Mouse (Mus musculus) CH12.LX (cell line): Measurements from ENCODE around the gene Gm3646. TPM values are rescaled to one million over a fixed set of nuclear protein-coding genes. Genes with fewer than 3 reads are reported as not detected.

Source experiments
- DNase-seq: peaks from one replicate; pipeline ENCODE4 v3.0.0-alpha.2; 2013; ENCODE audit errors: extremely low read depth
- H3K27ac ChIP-seq: 2 replicates; pipeline ENCODE4 v1.5.1; 2012; ENCODE audit warnings: low read depth, mild to moderate bottlenecking, control low read depth, moderate library complexity; ENCODE audit not compliant: insufficient read depth
- H3K27me3 ChIP-seq: replicated peaks from 2 replicates; pipeline ENCODE3; 2012; ENCODE audit warnings: inconsistent platforms
- H3K36me3 ChIP-seq, 2 experiments: replicated peaks in 1 of 2; 2 replicates each; pipeline versions ENCODE3 to v1.6.1; 2012; ENCODE audit warnings: inconsistent platforms in 1 of 2, low read length in 1 of 2, mild to moderate bottlenecking in 1 of 2, mixed read lengths in 1 of 2, moderate library complexity in 1 of 2; ENCODE audit not compliant: control insufficient read depth in 1 of 2, insufficient read depth in 1 of 2
- H3K4me1 ChIP-seq, 2 experiments: 2 replicates each; pipeline ENCODE4 v1.6.1; 2012; ENCODE audit warnings: inconsistent platforms in 1 of 2, moderate library complexity in 1 of 2; ENCODE audit not compliant: insufficient read depth in 2 of 2, control insufficient read depth in 1 of 2
- H3K4me2 ChIP-seq: 2 replicates; pipeline ENCODE4 v1.6.1; 2012; ENCODE audit warnings: low read depth, mild to moderate bottlenecking, control low read depth; ENCODE audit not compliant: poor library complexity, insufficient read depth, severe bottlenecking
- H3K4me3 ChIP-seq, 3 experiments: fragments of 150-350 bp in 1 of 3; sonication (generic) in 1 of 3; replicated peaks in 1 of 3; 2 replicates each; pipeline versions ENCODE3 to v1.5.1; 2011 to 2012; ENCODE audit warnings: low read depth in 2 of 3, low read length in 2 of 3, mild to moderate bottlenecking in 2 of 3, moderate library complexity in 2 of 3, control low read depth in 1 of 3, improper control_type of control experiment in 1 of 3, inconsistent platforms in 1 of 3, mixed read lengths in 1 of 3; ENCODE audit not compliant: poor library complexity in 1 of 3
- H3K79me2 ChIP-seq: replicated peaks from 2 replicates; pipeline ENCODE4 v1.6.1; 2012; ENCODE audit warnings: mild to moderate bottlenecking, moderate library complexity; ENCODE audit not compliant: control insufficient read depth, poor library complexity, insufficient read depth, severe bottlenecking; ENCODE audit errors: extremely low read depth
- H3K9ac ChIP-seq: 2 replicates; pipeline ENCODE4 v1.6.1; 2012; ENCODE audit warnings: low read depth, mild to moderate bottlenecking, control low read depth, moderate library complexity; ENCODE audit not compliant: insufficient read depth
- H3K9me3 ChIP-seq: replicated peaks from 2 replicates; pipeline ENCODE3; 2012; ENCODE audit warnings: low read length, inconsistent platforms, mixed read lengths
- BHLHE40 ChIP-seq: IDR thresholded peaks from 2 replicates; pipeline ENCODE4 v1.6.1; 2011; ENCODE audit warnings: mild to moderate bottlenecking, low read depth, low read length, improper control_type of control experiment
- CHD2 ChIP-seq: IDR thresholded peaks from 2 replicates; pipeline ENCODE4 v1.6.1; 2011; ENCODE audit warnings: low read length, improper control_type of control experiment
- CTCF ChIP-seq, 2 experiments: IDR thresholded peaks in 1 of 2; conservative IDR thresholded peaks in 1 of 2; 2 replicates each; pipeline ENCODE4 v1.5.1; 2011 to 2012; ENCODE audit warnings: low read depth in 2 of 2, low read length in 2 of 2, improper control_type of control experiment in 1 of 2, inconsistent platforms in 1 of 2, mild to moderate bottlenecking in 1 of 2, moderate library complexity in 1 of 2
- E2F4 ChIP-seq: IDR thresholded peaks from 2 replicates; pipeline ENCODE4 v1.6.1; 2011; ENCODE audit warnings: low read depth, low read length, improper control_type of control experiment; ENCODE audit not compliant: insufficient replicate concordance
- ELF1 ChIP-seq: IDR thresholded peaks from 2 replicates; pipeline ENCODE4 v1.6.1; 2014; ENCODE audit warnings: low read depth, mild to moderate bottlenecking, inconsistent platforms, low read length, improper control_type of control experiment
- EP300 ChIP-seq: IDR thresholded peaks from 2 replicates; pipeline ENCODE4 v1.6.1; 2011; ENCODE audit warnings: low read length, improper control_type of control experiment
- ETS1 ChIP-seq: conservative IDR thresholded peaks from 2 replicates; pipeline ENCODE4 v1.6.1; 2012; ENCODE audit warnings: low read depth, mild to moderate bottlenecking, inconsistent platforms, low read length, improper control_type of control experiment, moderate library complexity
- HCFC1 ChIP-seq: IDR thresholded peaks from 2 replicates; pipeline ENCODE4 v1.6.1; 2012; ENCODE audit warnings: low read depth, mild to moderate bottlenecking, inconsistent platforms, low read length, improper control_type of control experiment
- IRF4 ChIP-seq: IDR thresholded peaks from 2 replicates; pipeline ENCODE4 v1.6.1; 2014; ENCODE audit warnings: low read depth, mild to moderate bottlenecking, inconsistent platforms, low read length, improper control_type of control experiment
- JUN ChIP-seq: IDR thresholded peaks from 2 replicates; pipeline ENCODE4 v1.6.1; 2011; ENCODE audit warnings: low read depth, mild to moderate bottlenecking, low read length, improper control_type of control experiment, moderate library complexity; ENCODE audit not compliant: insufficient read depth
- MAX ChIP-seq: IDR thresholded peaks from 2 replicates; pipeline ENCODE4 v1.6.1; 2011; ENCODE audit warnings: low read length, improper control_type of control experiment
- MAZ ChIP-seq: IDR thresholded peaks from 2 replicates; pipeline ENCODE4 v1.6.1; 2012; ENCODE audit warnings: low read depth, mild to moderate bottlenecking, inconsistent platforms, low read length, improper control_type of control experiment, moderate library complexity
- MXI1 ChIP-seq: IDR thresholded peaks from 2 replicates; pipeline ENCODE4 v1.6.1; 2011; ENCODE audit warnings: mild to moderate bottlenecking, low read depth, low read length, improper control_type of control experiment
- MYC ChIP-seq: IDR thresholded peaks from 2 replicates; pipeline ENCODE4 v1.6.1; 2011; ENCODE audit warnings: low read depth, mild to moderate bottlenecking, improper control_type of control experiment, low read length
- NELFE ChIP-seq: IDR thresholded peaks from 2 replicates; pipeline ENCODE4 v1.6.1; 2011; ENCODE audit warnings: low read depth, low read length, improper control_type of control experiment
- NRF1 ChIP-seq: IDR thresholded peaks from 2 replicates; pipeline ENCODE4 v1.6.1; 2014; ENCODE audit warnings: low read depth, mild to moderate bottlenecking, inconsistent platforms, low read length, improper control_type of control experiment, moderate library complexity
- PAX5 ChIP-seq: IDR thresholded peaks from 2 replicates; pipeline ENCODE4 v1.6.1; 2012; ENCODE audit warnings: low read length, inconsistent platforms, mixed read lengths
- POLR2A ChIP-seq: IDR thresholded peaks from 2 replicates; pipeline ENCODE4 v1.6.1; 2011; ENCODE audit warnings: low read depth, mild to moderate bottlenecking, improper control_type of control experiment, low read length
- POLR2AphosphoS2 ChIP-seq: IDR thresholded peaks from 2 replicates; pipeline ENCODE4 v1.6.1; 2011; ENCODE audit warnings: low read depth, low read length, improper control_type of control experiment
- RAD21 ChIP-seq: IDR thresholded peaks from 2 replicates; pipeline ENCODE4 v1.6.1; 2011; ENCODE audit warnings: low read depth, mild to moderate bottlenecking, low read length, improper control_type of control experiment, moderate library complexity
- SIN3A ChIP-seq: IDR thresholded peaks from 2 replicates; pipeline ENCODE4 v1.6.1; 2012; ENCODE audit warnings: low read length, improper control_type of control experiment, inconsistent platforms
- SMC3 ChIP-seq: IDR thresholded peaks from 2 replicates; pipeline ENCODE4 v1.6.1; 2011; ENCODE audit warnings: low read depth, low read length, improper control_type of control experiment
- TBP ChIP-seq: conservative IDR thresholded peaks from 2 replicates; pipeline ENCODE4 v1.6.1; 2011; ENCODE audit warnings: low read depth, low read length, improper control_type of control experiment
- UBTF ChIP-seq: IDR thresholded peaks from 2 replicates; pipeline ENCODE4 v1.6.1; 2012; ENCODE audit warnings: low read depth, mild to moderate bottlenecking, inconsistent platforms, low read length, improper control_type of control experiment, moderate library complexity
- ZKSCAN1 ChIP-seq: IDR thresholded peaks from 2 replicates; pipeline ENCODE4 v1.6.1; 2012; ENCODE audit warnings: low read depth, inconsistent platforms, low read length, improper control_type of control experiment, borderline replicate concordance
- ZMIZ1 ChIP-seq: IDR thresholded peaks from 2 replicates; pipeline ENCODE4 v1.6.1; 2012; ENCODE audit warnings: low read depth, mild to moderate bottlenecking, inconsistent platforms, low read length, improper control_type of control experiment
- ZNF384 ChIP-seq: IDR thresholded peaks from 2 replicates; pipeline ENCODE4 v1.6.1; 2012; ENCODE audit warnings: low read depth, low read length, improper control_type of control experiment, inconsistent platforms
- dilution Hi-C: fragments of 300-500 bp; cut with MboI; formaldehyde crosslinking; loops from 2 replicates; pipeline ENCODE4 v1.14.3; 2020; ENCODE audit warnings: low sequenced_read_pairs; ENCODE audit not compliant: extremely low pct_unique_long_range_greater_than_20kb, extremely low pct_ligation_motif_present
- in situ Hi-C: fragments of 300-500 bp; cut with MboI; formaldehyde crosslinking; loops from 3 replicates; pipeline ENCODE4 v1.14.3; 2019; ENCODE audit warnings: low sequenced_read_pairs, low pct_ligation_motif_present, low pct_unique_long_range_greater_than_20kb, mixed read lengths
- polyA plus RNA-seq: library from polyadenylated mRNA; unstranded; fragments of >175 nt; gene quantifications from 2 replicates; pipeline ENCODE4 v1.2.1, GENCODE M21; 2012; ENCODE audit warnings: low read depth; ENCODE audit not compliant: insufficient read length
- total RNA-seq, 2 experiments: library from RNA; depleted of rRNA; stranded (reverse); fragments of 300-350 nt in 1 of 2; fragments of >200 nt in 1 of 2; gene quantifications; 2 replicates each; pipeline ENCODE4 v1.2.3; 2012 to 2014

Gm3646 gene
- total and polyA plus RNA-seq, 3 experiments, result not detected

DNA sequence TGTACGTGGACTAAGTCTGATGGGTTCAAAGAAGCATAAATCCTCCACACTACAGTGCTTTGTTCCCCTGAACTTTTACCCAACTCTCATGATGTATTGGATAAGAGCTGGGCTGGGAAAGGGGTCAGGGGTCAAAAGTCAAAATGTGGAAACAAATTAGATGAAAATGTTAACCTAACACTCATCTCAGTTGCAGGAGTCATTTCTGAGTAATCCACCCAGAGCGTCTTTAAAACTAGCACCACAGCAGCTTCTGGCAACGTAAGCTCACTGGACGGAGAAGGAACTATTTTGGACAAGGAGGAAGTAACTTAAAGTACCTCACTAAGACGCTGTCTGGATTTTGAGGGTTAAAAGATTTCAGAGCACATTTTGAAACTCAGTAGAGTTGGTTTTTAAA lies 20.5 kb downstream of the Gm3646 start:
- H3K9me3 ChIP-seq, result peaks cover 6% of the 10 kb centered on the region
- H3K4me2 ChIP-seq, result no peak overlapping the region
- H3K79me2 ChIP-seq, result no peaks in the 10 kb centered on the region
- H3K27me3 ChIP-seq, result no peaks in the 10 kb centered on the region
- no peak overlapping the region for H3K9ac ChIP-seq
- H3K4me1 ChIP-seq, result peaks cover 0 to 15% of the 10 kb centered on the region in 2 experiments; a peak in 2 of 4 replicates
- H3K27ac ChIP-seq, result no peak overlapping the region
- dilution Hi-C loops, result no loop called here
- no peaks in the 10 kb centered on the region for H3K36me3 ChIP-seq
- H3K4me3 ChIP-seq, result no peak overlapping the region
- DNase-seq, result peak; percentile 19
- no peak for TF ChIP-seq PAX5
- no peak for TF ChIP-seq CTCF (conservative IDR thresholded peaks at IDR 0.05 in 1 of 2, IDR thresholded peaks at IDR 0.05 in 1 of 2; ENCODE audit: low read depth in 2 of 2, low read length in 2 of 2)
- no peak for TF ChIP-seq IRF4
- TF ChIP-seq ZKSCAN1, result no peak
- TF ChIP-seq ZNF384, result no peak
- no peak for TF ChIP-seq ETS1
- TF ChIP-seq SMC3, result no peak
- no peak for TF ChIP-seq ZMIZ1
- no peak for TF ChIP-seq E2F4
- TF ChIP-seq UBTF, result no peak
- TF ChIP-seq MYC, result no peak
- TF ChIP-seq TBP, result no peak
- no peak for TF ChIP-seq ELF1
- no peak for TF ChIP-seq HCFC1
- TF ChIP-seq RAD21, result no peak
- no peak for TF ChIP-seq POLR2AphosphoS2
- TF ChIP-seq NELFE, result no peak
- TF ChIP-seq, all 38 proteins: peak for 0
- in situ Hi-C loops, result no loop called here

DNA sequence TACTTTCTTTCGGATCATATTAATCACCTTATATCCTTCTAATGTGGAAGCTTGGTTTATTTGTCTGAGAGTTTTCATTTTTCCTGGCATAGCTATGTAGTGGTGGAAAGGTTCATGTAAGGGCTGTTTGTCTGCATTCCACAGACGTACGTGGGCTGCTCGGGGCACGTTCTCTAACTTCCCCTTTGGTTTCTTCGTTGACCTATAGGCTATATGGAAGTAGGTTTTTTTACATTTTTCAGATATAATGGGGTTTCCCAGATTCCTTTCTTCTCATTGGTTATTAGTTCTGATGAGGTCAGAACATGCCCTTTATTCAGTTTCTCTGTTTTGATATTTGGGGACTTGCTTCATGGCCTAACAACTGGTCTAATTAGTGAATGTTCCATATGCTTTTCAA lies 23.3 kb downstream of the Gm3646 start:
- H3K27ac ChIP-seq, result no peak overlapping the region
- no peak overlapping the region for H3K4me3 ChIP-seq
- no peak overlapping the region for H3K4me2 ChIP-seq
- no peaks in the 10 kb centered on the region for H3K27me3 ChIP-seq
- H3K9ac ChIP-seq, result no peak overlapping the region
- no peaks in the 10 kb centered on the region for H3K36me3 ChIP-seq
- no peaks in the 10 kb centered on the region for H3K9me3 ChIP-seq
- H3K79me2 ChIP-seq, result no peaks in the 10 kb centered on the region
- DNase-seq, result no peak
- peaks cover 2 to 15% of the 10 kb centered on the region in 2 experiments; a peak in 3 of 4 replicates for H3K4me1 ChIP-seq
- in situ Hi-C loops (no loop called here), dilution Hi-C loops (no loop called here)
- TF ChIP-seq MAX (no peak), POLR2A (no peak), MAZ (no peak), CHD2 (no peak), NELFE (no peak), NRF1 (no peak), SIN3A (no peak), MXI1 (no peak), ZNF384 (no peak), BHLHE40 (no peak), JUN (no peak), TBP (no peak), EP300 (no peak)
